Mouse (Mus musculus) cerebellum, adult 2 months (tissue): ENCODE results near the gene Ttll1.

Experiments
- CTCF ChIP-seq: fragments of 200-500 bp; IDR thresholded peaks from 2 replicates; pipeline ENCODE4 v1.5.1; 2011; ENCODE audit warnings: low read depth, mild to moderate bottlenecking, control low read depth, low read length, moderate library complexity, borderline replicate concordance; ENCODE audit not compliant: insufficient read depth
- POLR2A ChIP-seq: fragments of 200-500 bp; IDR thresholded peaks from 2 replicates; pipeline ENCODE4 v1.6.1; 2011; ENCODE audit warnings: low read length, control low read depth, borderline replicate concordance; ENCODE audit not compliant: insufficient read depth

GRCm38 (mm10) chr15:83555161-83555974, 44.7 kb upstream of the Ttll1 start:
- no peak for TF ChIP-seq CTCF
- TF ChIP-seq POLR2A = peak; percentile 94
